Mouse (Mus musculus) right cerebral cortex, adult 2 months (tissue): ENCODE data around the gene Zfp870.
A peak's percentile ranks its signal among the peaks of the same experiment; 100 is the strongest.

Source experiments
- DNase-seq, 2 experiments: peaks; one replicate each; pipeline ENCODE4 v3.0.0; 2021 to 2022; ENCODE audit warnings: low spot score in 2 of 2

Gene Zfp870

GRCm38 (mm10) chr17:32891239-32892180 is at the start of gene Zfp870:
TSS of gene Zfp870 (minus strand) at chr17:32891642.
- DNase-seq: peak; percentile 88 to 90

GRCm38 (mm10) chr17:32939831-32940230 is 48.4 kb upstream of the Zfp870 start:
- DNase-seq: no peak

GRCm38 (mm10) chr17:32927803-32928202 is 36.4 kb upstream of the Zfp870 start:
- no peak for DNase-seq

- peak; percentile 49 to 61 for DNase-seq
These were observed 33.3 kb upstream of the Zfp870 start for GRCm38 (mm10) chr17:32924658-32925312.

GRCm38 (mm10) chr17:32923681-32924080 is 32.2 kb upstream of the Zfp870 start:
- DNase-seq: no peak

- DNase-seq: no peak
These were observed 27.7 kb upstream of the Zfp870 start for GRCm38 (mm10) chr17:32919123-32919522.

- DNase-seq: peak in 1 of 2 experiments; percentile 8
These were observed 25.7 kb upstream of the Zfp870 start, which contains the start of gene Cyp4f14 for GRCm38 (mm10) chr17:32917131-32917530. TSS of gene Cyp4f14 (minus strand) at chr17:32917342.

GRCm38 (mm10) chr17:32916075-32916474 is 24.6 kb upstream of the Zfp870 start:
- no peak for DNase-seq

GRCm38 (mm10) chr17:32906172-32906571 is 14.7 kb upstream of the Zfp870 start:
- no peak for DNase-seq

- DNase-seq: peak in 1 of 2 experiments; percentile 16
These were observed 13.8 kb upstream of the Zfp870 start for GRCm38 (mm10) chr17:32905239-32905638.

- DNase-seq: no peak
These were observed 13.0 kb upstream of the Zfp870 start for GRCm38 (mm10) chr17:32904414-32904813.

- DNase-seq: no peak
These were observed 10.5 kb upstream of the Zfp870 start for GRCm38 (mm10) chr17:32901751-32902525.

- no peak for DNase-seq
These were observed 4.0 kb upstream of the Zfp870 start for GRCm38 (mm10) chr17:32895421-32895820.

- no peak for DNase-seq
These were observed 2.5 kb upstream of the Zfp870 start for GRCm38 (mm10) chr17:32893901-32894300.

GRCm38 (mm10) chr17:32890852-32891238 is 597 bp downstream of the Zfp870 start:
- no peak for DNase-seq

GRCm38 (mm10) chr17:32889611-32890010 is 1.8 kb downstream of the Zfp870 start:
- no peak for DNase-seq

GRCm38 (mm10) chr17:32880320-32881218 is 10.9 kb downstream of the Zfp870 start:
- DNase-seq: no peak

GRCm38 (mm10) chr17:32878773-32879172 is 12.7 kb downstream of the Zfp870 start:
- no peak for DNase-seq

GRCm38 (mm10) chr17:32877471-32878171 is 13.8 kb downstream of the Zfp870 start:
- no peak for DNase-seq

- no peak for DNase-seq
These were observed 18.7 kb downstream of the Zfp870 start for GRCm38 (mm10) chr17:32872696-32873095.
